Mouse (Mus musculus) adrenal gland, adult 8-10 months (tissue): Measurements from ENCODE around the gene Timm29. TPM values are rescaled to one million over a fixed set of nuclear protein-coding genes. Genes with fewer than 3 reads are reported as not detected.
A peak's percentile ranks its signal among the peaks of the same experiment; 100 is the strongest.
"Not testable (repeated sequence)": the region's sequence is repeated elsewhere in the genome, so short reads cannot be mapped to it uniquely, and the experiment has no call there.

Experiments
- DNase-seq: peaks from one replicate; pipeline ENCODE4 v3.0.0; 2022
- total RNA-seq, 4 experiments: library from RNA; stranded (reverse); gene quantifications; 2 replicates each; pipeline ENCODE4 v1.2.4; 2022

Gene Timm29
- total RNA-seq, 4 experiments from 2014 or later, result 61.4 to 80.6 (median 69.3) TPM

GRCm38 (mm10) chr9:21585401-21585800 lies 7.1 kb upstream of the Timm29 start:
- DNase-seq, result no peak

- DNase-seq, result no peak
Observed at GRCm38 (mm10) chr9:21587678-21588349, 4.7 kb upstream of the Timm29 start.

- DNase-seq, result no peak
Observed at GRCm38 (mm10) chr9:21588350-21588749, 4.2 kb upstream of the Timm29 start.

GRCm38 (mm10) chr9:21589538-21589937 lies 3.0 kb upstream of the Timm29 start:
- no peak for DNase-seq

- DNase-seq, result no peak
Observed at GRCm38 (mm10) chr9:21591127-21591830, 1.2 kb upstream of the Timm29 start.

- no peak for DNase-seq
Observed at GRCm38 (mm10) chr9:21591831-21592702, 455 bp upstream of the Timm29 start.

- peak; percentile 65 for DNase-seq
Observed at GRCm38 (mm10) chr9:21593122-21593721, 700 bp downstream of the Timm29 start.

- DNase-seq, result not testable (repeated sequence)
Observed at GRCm38 (mm10) chr9:21594350-21594749, 1.8 kb downstream of the Timm29 start.

- DNase-seq, result no peak
Observed at GRCm38 (mm10) chr9:21594838-21595237, 2.3 kb downstream of the Timm29 start.

GRCm38 (mm10) chr9:21598198-21598597 lies 5.7 kb downstream of the Timm29 start:
- DNase-seq, result no peak

- DNase-seq, result no peak
Observed at GRCm38 (mm10) chr9:21600186-21600585, 7.7 kb downstream of the Timm29 start.

GRCm38 (mm10) chr9:21601073-21601472 lies 8.6 kb downstream of the Timm29 start:
- DNase-seq, result no peak

GRCm38 (mm10) chr9:21601722-21602399 lies 9.3 kb downstream of the Timm29 start:
- DNase-seq, result peak; percentile 50

GRCm38 (mm10) chr9:21604119-21604518 lies 11.6 kb downstream of the Timm29 start:
- no peak for DNase-seq

GRCm38 (mm10) chr9:21605865-21606264 lies 13.3 kb downstream of the Timm29 start:
- no peak for DNase-seq

GRCm38 (mm10) chr9:21606648-21607047 lies 14.1 kb downstream of the Timm29 start:
- DNase-seq, result no peak

- DNase-seq, result peak; percentile 63
Observed at GRCm38 (mm10) chr9:21609861-21610260, 17.3 kb downstream of the Timm29 start.

- no peak for DNase-seq
Observed at GRCm38 (mm10) chr9:21614864-21615616, 22.5 kb downstream of the Timm29 start.

- peak; percentile 99 for DNase-seq
Observed at GRCm38 (mm10) chr9:21615617-21616231, 23.2 kb downstream of the Timm29 start, which contains the start of gene Smarca4. TSS of gene Smarca4 (plus strand) at chr9:21616169.

- peak; percentile 78 for DNase-seq
Observed at GRCm38 (mm10) chr9:21616232-21616781, 23.8 kb downstream of the Timm29 start.
